Mouse (Mus musculus) megakaryocyte, embryonic 14.5 days (primary cell): ENCODE results near the gene Igsf9b.

ENCODE experiments used
- FLI1 ChIP-seq: IDR thresholded peaks from 2 replicates; pipeline ENCODE4 v1.6.1; 2012; ENCODE audit warnings: low read length, inconsistent platforms, mixed read lengths
- GATA1 ChIP-seq: IDR thresholded peaks from 3 replicates; pipeline ENCODE4 v1.6.1; 2012; ENCODE audit warnings: mixed read lengths, low read length, inconsistent platforms, borderline replicate concordance

DNA sequence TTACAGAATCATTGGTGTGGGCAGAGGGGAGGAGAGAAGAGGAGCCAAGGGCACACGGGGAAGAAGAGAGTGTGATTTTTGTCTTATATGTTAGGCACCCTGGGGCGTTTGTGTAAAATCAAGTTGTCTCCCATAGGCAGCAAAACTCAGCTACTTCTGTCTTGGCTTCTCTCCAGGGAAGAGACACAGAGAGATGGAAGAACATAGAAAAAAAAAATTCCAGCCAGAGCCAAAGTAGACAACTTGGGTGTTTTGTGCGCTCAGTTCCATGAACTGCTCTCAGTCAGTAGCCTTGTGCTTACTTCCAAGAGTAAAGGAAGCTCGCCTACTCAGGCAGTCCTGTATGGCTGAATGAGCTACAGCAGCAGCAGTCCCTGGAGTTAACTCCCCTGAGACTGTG, 31.4 kb downstream of the Igsf9b start:
- TF ChIP-seq GATA1 (no peak), FLI1 (no peak)
